Mouse (Mus musculus) CH12.LX (cell line): ENCODE data around the gene Zhx3.

Experiments used
- CHD2 ChIP-seq: IDR thresholded peaks from 2 replicates; pipeline ENCODE4 v1.6.1; 2011; ENCODE audit warnings: low read length, improper control_type of control experiment
- CTCF ChIP-seq, 2 experiments: IDR thresholded peaks in 1 of 2; conservative IDR thresholded peaks in 1 of 2; 2 replicates each; pipeline ENCODE4 v1.5.1; 2011 to 2012; ENCODE audit warnings: low read depth in 2 of 2, low read length in 2 of 2, improper control_type of control experiment in 1 of 2, inconsistent platforms in 1 of 2, mild to moderate bottlenecking in 1 of 2, moderate library complexity in 1 of 2
- E2F4 ChIP-seq: IDR thresholded peaks from 2 replicates; pipeline ENCODE4 v1.6.1; 2011; ENCODE audit warnings: low read depth, low read length, improper control_type of control experiment; ENCODE audit not compliant: insufficient replicate concordance
- ELF1 ChIP-seq: IDR thresholded peaks from 2 replicates; pipeline ENCODE4 v1.6.1; 2014; ENCODE audit warnings: low read depth, mild to moderate bottlenecking, inconsistent platforms, low read length, improper control_type of control experiment
- EP300 ChIP-seq: IDR thresholded peaks from 2 replicates; pipeline ENCODE4 v1.6.1; 2011; ENCODE audit warnings: low read length, improper control_type of control experiment
- HCFC1 ChIP-seq: IDR thresholded peaks from 2 replicates; pipeline ENCODE4 v1.6.1; 2012; ENCODE audit warnings: low read depth, mild to moderate bottlenecking, inconsistent platforms, low read length, improper control_type of control experiment
- POLR2A ChIP-seq: IDR thresholded peaks from 2 replicates; pipeline ENCODE4 v1.6.1; 2011; ENCODE audit warnings: low read depth, mild to moderate bottlenecking, improper control_type of control experiment, low read length
- POLR2AphosphoS2 ChIP-seq: IDR thresholded peaks from 2 replicates; pipeline ENCODE4 v1.6.1; 2011; ENCODE audit warnings: low read depth, low read length, improper control_type of control experiment
- SIN3A ChIP-seq: IDR thresholded peaks from 2 replicates; pipeline ENCODE4 v1.6.1; 2012; ENCODE audit warnings: low read length, improper control_type of control experiment, inconsistent platforms
- TCF12 ChIP-seq: IDR thresholded peaks from 2 replicates; pipeline ENCODE4 v1.6.1; 2014; ENCODE audit warnings: low read depth, mild to moderate bottlenecking, inconsistent platforms, low read length, improper control_type of control experiment
- USF1 ChIP-seq: IDR thresholded peaks from 2 replicates; pipeline ENCODE4 v1.6.1; 2014; ENCODE audit warnings: low read depth, mild to moderate bottlenecking, inconsistent platforms, low read length, improper control_type of control experiment
- ZC3H11A ChIP-seq: IDR thresholded peaks from 2 replicates; pipeline ENCODE4 v1.6.1; 2012; ENCODE audit warnings: low read depth, mild to moderate bottlenecking, inconsistent platforms, low read length, improper control_type of control experiment

GRCm38 (mm10) chr2:160884830-160885229 lies 12.0 kb upstream of the Zhx3 start:
- TF ChIP-seq CHD2: no peak
- TF ChIP-seq POLR2A: no peak
- no peak for TF ChIP-seq POLR2AphosphoS2
- TF ChIP-seq EP300: no peak
- TF ChIP-seq CTCF (conservative IDR thresholded peaks at IDR 0.05 in 1 of 2, IDR thresholded peaks at IDR 0.05 in 1 of 2; ENCODE audit: low read depth in 2 of 2, low read length in 2 of 2): peak; percentile 80 to 91
- no peak for TF ChIP-seq USF1
- TF ChIP-seq TCF12: no peak
- TF ChIP-seq E2F4: no peak
- no peak for TF ChIP-seq SIN3A
- TF ChIP-seq HCFC1: no peak
- TF ChIP-seq ELF1: no peak
- no peak for TF ChIP-seq ZC3H11A
